Mouse (Mus musculus): Measurements from ENCODE around the gene Raf1.

DNA sequence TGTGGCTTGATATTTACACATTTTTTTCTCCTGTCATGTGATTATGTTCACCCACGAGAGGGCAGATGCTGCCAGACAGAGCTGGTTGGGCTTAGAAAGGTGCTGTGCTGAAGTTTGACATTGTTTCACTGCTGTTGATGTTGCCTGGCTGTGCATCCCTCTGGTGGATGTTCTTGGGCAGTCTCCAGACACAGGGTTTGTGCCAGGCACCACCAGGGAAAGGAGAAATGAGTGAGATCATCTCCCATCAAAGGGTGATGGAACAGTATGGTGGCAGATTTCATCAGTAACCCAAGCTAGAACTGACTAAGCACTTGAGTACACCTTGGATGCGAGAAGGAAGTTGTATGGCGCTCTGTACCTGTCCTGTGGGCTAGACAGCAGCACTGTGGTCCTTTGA lies 60.5 kb downstream of the Raf1 start:
- no peak for TF ChIP-seq CTCF (IDR thresholded peaks at IDR 0.05; ENCODE audit: low read depth, low read length)
- TF ChIP-seq GATA1 (IDR thresholded peaks at IDR 0.05; ENCODE audit: borderline replicate concordance, low read length) = no peak
